Mouse (Mus musculus) gastrocnemius, postnatal 36 days (tissue): ENCODE results near the gene Olfr670. TPM values are rescaled to one million over a fixed set of nuclear protein-coding genes. Genes with fewer than 3 reads are reported as not detected.
"Not testable (repeated sequence)": the region's sequence is repeated elsewhere in the genome, so short reads cannot be mapped to it uniquely, and the experiment has no call there.

Experiments used
- DNase-seq, 2 experiments: peaks; one replicate each; pipeline ENCODE4 v3.0.0; 2022
- intact Hi-C: fragments of 180-260 bp; cut with DNase I; formaldehyde crosslinking; loops from one replicate; pipeline ENCODE4 v1.15.1; 2025
- long read RNA-seq, 2 experiments: library from polyadenylated mRNA; stranded (forward); transcript quantifications; one replicate each; pipeline ENCODE4 v2.0.0; 2021
- total RNA-seq, 2 experiments: library from RNA; stranded (reverse); gene quantifications; 2 replicates each; pipeline ENCODE4 v1.2.3; 2021

The Olfr670 gene
- total RNA-seq, result not detected
- long read RNA-seq, experiment 1, result 0 reads
- long read RNA-seq, experiment 2, result 0 reads

- intact Hi-C loops, result no loop called here
- no peak for DNase-seq
Measured at GRCm38 (mm10) chr7:104962520-104962919, at the start of gene Olfr670. Gene Olfr670 (minus strand): TSS chr7:104962620.

GRCm38 (mm10) chr7:105001929-105002328 lies 39.5 kb upstream of the Olfr670 start, which contains the start of gene Olfr672:
Gene Olfr672 (minus strand): TSS chr7:105002029.
- no peak for DNase-seq
- intact Hi-C loops, result no loop called here

GRCm38 (mm10) chr7:104979026-104979425 lies 16.6 kb upstream of the Olfr670 start, which contains the start of gene Olfr671:
Gene Olfr671 (minus strand): TSS chr7:104979126.
- no peak for DNase-seq
- intact Hi-C loops, result no loop called here

- DNase-seq, intact Hi-C loops: not testable (repeated sequence)
Measured at GRCm38 (mm10) chr7:104972507-104972906, 10.1 kb upstream of the Olfr670 start.

- intact Hi-C loops, DNase-seq: not testable (repeated sequence)
Measured at GRCm38 (mm10) chr7:104950234-104950633, 12.2 kb downstream of the Olfr670 start.

- DNase-seq, result no peak
- intact Hi-C loops, result no loop called here
Measured at GRCm38 (mm10) chr7:104933940-104934339, 28.5 kb downstream of the Olfr670 start, which contains the start of gene Olfr669. Gene Olfr669 (plus strand): TSS chr7:104934240.

- no peak for DNase-seq
- intact Hi-C loops, result no loop called here
Measured at GRCm38 (mm10) chr7:104927957-104928356, 34.5 kb downstream of the Olfr670 start, which contains the start of gene Olfr668. Gene Olfr668 (minus strand): TSS chr7:104928057.

- intact Hi-C loops, result no loop called here
- DNase-seq, result no peak
Measured at GRCm38 (mm10) chr7:104921382-104921781, 41.0 kb downstream of the Olfr670 start, which contains the start of gene Olfr667. Gene Olfr667 (minus strand): TSS chr7:104921482.

Other genes starting within 250 kb of the Olfr670 start
- gene Usp17le, start 185.2 kb downstream of the Olfr670 start, total RNA-seq, result not detected
- gene Usp17lb, start 120.0 kb downstream of the Olfr670 start, total RNA-seq, result not detected
- gene Usp17la, start 105.6 kb downstream of the Olfr670 start, total RNA-seq, result not detected
- not detected for gene Olfr665, start 84.6 kb downstream of the Olfr670 start, total RNA-seq
- gene Olfr666, start 66.7 kb downstream of the Olfr670 start, total RNA-seq, result not detected
- gene Olfr667, start 41.1 kb downstream of the Olfr670 start, total RNA-seq, result not detected
- not detected for gene Olfr668, start 34.6 kb downstream of the Olfr670 start, total RNA-seq
- not detected for gene Olfr669, start 28.4 kb downstream of the Olfr670 start, total RNA-seq
- gene Olfr671, start 16.5 kb upstream of the Olfr670 start, total RNA-seq, result not detected
- gene Olfr672, start 39.4 kb upstream of the Olfr670 start, total RNA-seq, result not detected
- gene Olfr675, start 65.8 kb upstream of the Olfr670 start, total RNA-seq, result not detected
- gene Olfr676, start 70.1 kb upstream of the Olfr670 start, total RNA-seq, result not detected
- not detected for gene Olfr677, start 88.8 kb upstream of the Olfr670 start, total RNA-seq
- gene Olfr678, start 101.9 kb upstream of the Olfr670 start, total RNA-seq, result not detected
- gene Olfr679, start 118.6 kb upstream of the Olfr670 start, total RNA-seq, result not detected
- gene Olfr680-ps1, start 130.2 kb upstream of the Olfr670 start, total RNA-seq, result not detected
- not detected for gene Olfr681, start 154.2 kb upstream of the Olfr670 start, total RNA-seq
- not detected for gene Olfr683, start 184.4 kb upstream of the Olfr670 start, total RNA-seq
- not detected for gene Olfr684, start 201.0 kb upstream of the Olfr670 start, total RNA-seq
- not detected for gene Olfr685, start 223.4 kb upstream of the Olfr670 start, total RNA-seq
- gene Olfr686, start 244.9 kb upstream of the Olfr670 start, total RNA-seq, result not detected